Mouse (Mus musculus): Measurements from ENCODE around the gene Hoxa3. TPM values are rescaled to one million over a fixed set of nuclear protein-coding genes. Genes with fewer than 3 reads are reported as not detected.

The Hoxa3 gene
- polyA plus RNA-seq, 1 experiment from 2014 or later = 3.7 TPM

DNA sequence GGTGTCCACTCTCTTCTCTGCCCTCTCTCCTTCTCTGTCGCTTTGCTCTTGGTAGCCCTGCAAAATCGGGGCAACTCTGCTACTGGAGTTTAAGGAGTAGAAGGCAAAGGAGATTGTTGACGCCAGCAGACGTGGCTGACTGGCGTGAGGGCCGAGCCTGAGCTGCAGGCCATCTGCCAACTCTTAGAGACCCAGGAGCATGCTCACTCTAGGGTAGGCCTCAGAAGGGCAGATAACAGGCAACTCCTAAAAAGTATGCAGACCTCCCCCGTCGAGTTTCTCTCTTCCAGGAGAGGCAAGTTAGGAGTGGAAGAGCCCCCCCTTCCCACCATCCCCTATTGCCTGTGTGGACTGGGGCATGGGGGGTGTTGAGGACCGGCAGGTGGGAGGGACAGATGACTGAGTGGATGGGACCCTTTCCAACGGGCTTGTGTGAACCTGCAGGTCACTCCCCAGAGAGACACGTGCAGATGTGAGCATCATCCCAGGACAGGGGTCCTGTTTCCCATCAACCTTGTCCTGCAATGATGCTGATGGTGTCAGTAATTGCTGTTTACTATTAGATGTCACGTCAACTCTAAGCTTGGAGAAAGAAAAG lies 53.9 kb downstream of the Hoxa3 start:
- peak; percentile 78 for DNase-seq (ENCODE audit: low spot score)
- H3K36me3 ChIP-seq = no peaks in the 10 kb centered on the region
- H3K4me1 ChIP-seq = peaks cover 50% of the 10 kb centered on the region
- H3K4me3 ChIP-seq = peak overlapping the region; percentile 89
- H3K27ac ChIP-seq = peak overlapping the region; percentile 89
- H3K27me3 ChIP-seq (ENCODE audit: insufficient read depth, poor library complexity, severe bottlenecking) = peaks cover 98% of the 10 kb centered on the region
- WGBS = 4% methylated on average over 12 of the region's 12 CpGs
- no peaks in the 10 kb centered on the region for H3K9me3 ChIP-seq

DNA sequence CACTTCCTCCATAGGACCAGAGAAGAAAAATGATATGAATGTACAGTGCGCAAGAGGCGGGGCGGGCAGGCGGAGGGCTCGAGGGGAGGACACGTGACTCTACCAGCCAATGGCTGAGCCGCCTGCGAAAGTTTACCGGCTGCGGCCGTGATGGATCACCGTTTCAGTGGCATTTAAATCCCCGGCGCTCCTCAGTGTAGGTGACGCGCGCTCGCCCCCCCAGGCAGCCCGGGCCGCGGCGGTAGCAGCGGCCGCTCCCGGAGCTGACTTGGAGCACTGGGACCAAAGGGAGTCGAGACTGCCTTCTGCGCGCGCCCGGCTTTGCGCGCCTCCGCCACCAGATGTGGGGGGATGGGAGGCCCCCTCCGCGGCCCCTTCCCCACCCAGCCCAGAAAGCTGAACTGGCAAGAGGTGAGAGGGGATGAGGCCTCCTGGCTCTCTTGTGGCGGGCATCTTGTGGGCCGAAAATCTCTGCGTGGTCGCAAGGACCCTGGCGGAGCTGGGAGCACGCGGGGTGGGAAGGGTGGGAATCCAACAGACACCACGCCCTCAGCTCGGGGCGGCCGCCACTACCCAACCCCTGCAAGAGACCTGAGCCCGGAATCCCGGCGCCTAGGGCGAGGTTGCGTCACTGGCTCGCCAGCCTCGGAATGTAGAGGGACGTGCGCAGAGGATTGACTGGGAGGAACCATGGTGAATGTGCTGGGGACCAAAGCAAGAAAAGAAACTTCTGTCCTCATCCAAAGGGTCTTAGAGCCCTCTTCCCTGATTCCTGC lies 54.7 kb downstream of the Hoxa3 start, which contains the start of gene Hoxa1:
Gene Hoxa1, minus strand, starts transcription at position 42 of the 776 bp plus-strand sequence.
- H3K27me3 ChIP-seq (ENCODE audit: insufficient read depth, poor library complexity, severe bottlenecking) = peaks cover 98% of the 10 kb centered on the region
- under 1% methylated on average over 54 of the region's 55 CpGs for WGBS
- H3K4me3 ChIP-seq = peak within 1 kb of the TSS; percentile 89
- H3K9me3 ChIP-seq = no peaks in the 10 kb centered on the region
- DNase-seq (ENCODE audit: low spot score) = peak; percentile 91
- no peaks in the 10 kb centered on the region for H3K36me3 ChIP-seq
- H3K27ac ChIP-seq = peak within 1 kb of the TSS; percentile 89
- peaks cover 42% of the 10 kb centered on the region for H3K4me1 ChIP-seq

DNA sequence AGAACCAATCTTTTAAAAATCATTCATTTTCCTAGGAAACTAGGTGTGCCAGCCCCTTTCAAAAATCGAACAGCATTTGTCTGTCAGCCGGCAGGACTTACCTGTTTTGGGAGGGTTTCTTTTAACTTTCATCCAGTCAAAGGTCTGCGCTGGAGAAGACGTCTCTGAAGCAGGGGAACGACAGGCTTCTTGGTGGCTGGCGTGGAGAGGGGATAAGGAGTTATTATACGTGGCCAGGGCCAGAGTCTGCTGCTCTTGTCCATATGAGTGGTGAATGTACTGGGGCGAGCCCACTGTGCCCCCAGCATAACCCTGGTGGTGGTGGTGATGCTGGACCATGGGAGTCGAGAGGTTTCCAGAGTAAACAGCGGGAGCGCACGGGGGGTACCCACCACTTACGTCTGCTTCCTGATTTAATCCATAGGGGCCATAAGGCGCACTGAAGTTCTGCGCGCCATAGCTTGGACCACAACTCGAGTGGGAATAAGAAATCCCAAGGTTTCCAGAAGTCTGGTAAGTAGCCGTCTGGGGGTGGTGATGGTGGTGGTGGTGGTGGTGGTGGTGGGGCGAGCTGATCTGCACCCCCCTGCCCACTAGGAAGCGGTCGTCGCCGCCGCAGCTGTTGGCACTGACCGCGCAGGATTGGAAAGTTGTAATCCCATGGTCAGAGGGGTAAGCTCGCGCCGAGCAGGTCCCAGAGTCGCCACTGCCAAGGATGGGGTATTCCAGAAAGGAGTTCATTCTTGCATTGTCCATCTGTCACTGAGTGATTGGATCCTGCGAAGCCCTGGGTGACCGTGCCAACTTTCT lies 55.5 kb downstream of the Hoxa3 start:
- WGBS = 1% methylated on average over 32 of the region's 32 CpGs
- Histone ChIP-seq H3K27ac (peak overlapping the region; percentile 29; the same call in 1 of the 2 replicates), H3K4me1 (peaks cover 42% of the 10 kb centered on the region), H3K4me3 (peak overlapping the region; percentile 89), H3K9me3 (no peaks in the 10 kb centered on the region), H3K27me3 (ENCODE audit: insufficient read depth, poor library complexity, severe bottlenecking) (peaks cover 98% of the 10 kb centered on the region), H3K36me3 (no peaks in the 10 kb centered on the region)
- no peak for DNase-seq (ENCODE audit: low spot score)

DNA sequence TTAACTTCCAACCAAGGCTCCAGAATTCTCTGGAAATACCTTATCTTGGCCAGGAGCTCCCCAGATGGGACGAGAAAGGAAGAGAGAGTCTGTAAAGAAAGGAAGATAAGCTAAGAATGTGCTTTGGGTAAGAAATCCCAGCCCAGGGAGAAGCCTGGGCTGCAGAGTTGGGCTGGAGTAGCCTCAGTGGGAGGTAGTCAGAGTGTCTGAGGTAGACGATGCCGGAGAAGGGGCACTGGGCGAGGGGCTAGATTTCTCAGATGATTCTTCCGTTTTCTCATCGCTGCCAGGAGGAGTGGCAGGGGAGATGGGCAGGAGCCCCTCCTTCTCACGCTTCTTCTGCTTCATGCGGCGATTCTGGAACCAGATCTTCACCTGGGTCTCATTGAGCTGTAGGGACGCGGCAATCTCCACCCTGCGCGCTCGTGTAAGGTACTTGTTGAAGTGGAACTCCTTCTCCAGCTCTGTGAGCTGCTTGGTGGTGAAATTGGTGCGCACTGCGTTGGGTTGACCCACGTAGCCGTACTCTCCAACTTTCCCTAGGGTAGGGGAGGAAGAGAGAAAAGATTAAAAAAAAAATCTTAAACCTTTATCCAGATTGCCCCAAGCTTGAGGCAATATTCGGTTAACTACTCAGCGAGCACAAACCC lies 56.5 kb downstream of the Hoxa3 start:
- 1% methylated on average over 20 of the region's 20 CpGs for WGBS
- no peak for DNase-seq (ENCODE audit: low spot score)
- no peak overlapping the region for H3K27ac ChIP-seq
- peak overlapping the region; percentile 89 for H3K4me3 ChIP-seq
- H3K9me3 ChIP-seq = no peaks in the 10 kb centered on the region
- H3K4me1 ChIP-seq = peaks cover 42% of the 10 kb centered on the region
- H3K27me3 ChIP-seq (ENCODE audit: insufficient read depth, poor library complexity, severe bottlenecking) = peaks cover 100% of the 10 kb centered on the region
- H3K36me3 ChIP-seq = no peaks in the 10 kb centered on the region

DNA sequence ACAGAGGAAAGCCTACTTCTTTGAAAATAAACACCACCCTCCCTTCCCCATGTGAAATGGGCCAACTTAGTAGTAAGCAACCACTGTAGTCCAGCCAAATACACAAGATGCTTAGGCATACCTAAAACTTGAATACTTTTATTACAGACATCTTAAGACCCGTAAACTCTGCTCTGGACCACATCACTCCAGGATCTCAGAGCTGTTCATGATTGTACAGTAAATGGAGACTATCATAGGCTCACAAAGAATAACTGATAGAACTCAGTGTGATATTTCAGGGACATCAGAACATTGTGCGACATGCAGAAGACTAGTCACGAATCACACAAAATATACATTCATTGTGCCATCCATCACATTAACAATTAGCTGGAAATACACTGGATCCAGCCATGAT lies 57.7 kb downstream of the Hoxa3 start:
- no peak for DNase-seq (ENCODE audit: low spot score)
- Histone ChIP-seq H3K27ac (no peak overlapping the region), H3K36me3 (no peaks in the 10 kb centered on the region), H3K27me3 (ENCODE audit: insufficient read depth, poor library complexity, severe bottlenecking) (peaks cover 100% of the 10 kb centered on the region), H3K4me1 (peaks cover 42% of the 10 kb centered on the region), H3K9me3 (no peaks in the 10 kb centered on the region), H3K4me3 (no peak overlapping the region)
- WGBS = 57% methylated on average over 3 of the region's 3 CpGs

DNA sequence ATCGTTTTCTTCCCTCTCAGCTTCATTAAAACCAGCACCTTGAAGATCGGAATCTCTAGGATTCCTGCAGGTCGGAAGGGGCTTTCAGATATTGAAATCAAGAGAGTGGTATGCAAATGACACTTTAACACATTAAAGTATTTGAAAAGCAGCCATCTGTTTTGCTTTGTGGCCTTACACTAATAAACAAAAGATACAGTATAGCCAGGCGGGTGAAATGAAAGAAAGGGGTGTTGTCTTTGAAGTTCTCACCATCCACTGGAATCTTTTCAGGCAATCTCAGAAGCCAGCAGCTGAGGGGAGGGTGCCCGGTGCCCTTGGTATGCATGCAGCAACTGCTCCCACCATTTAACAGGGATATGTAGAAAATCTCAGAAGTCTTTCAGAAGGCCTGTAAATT lies 59.1 kb downstream of the Hoxa3 start:
- Histone ChIP-seq H3K4me1 (peaks cover 31% of the 10 kb centered on the region), H3K27ac (no peak overlapping the region), H3K4me3 (no peak overlapping the region), H3K9me3 (no peaks in the 10 kb centered on the region), H3K36me3 (no peaks in the 10 kb centered on the region), H3K27me3 (ENCODE audit: insufficient read depth, poor library complexity, severe bottlenecking) (peaks cover 100% of the 10 kb centered on the region)
- WGBS = 17% methylated on average over 5 of the region's 5 CpGs
- DNase-seq (ENCODE audit: low spot score) = peak; percentile 59

DNA sequence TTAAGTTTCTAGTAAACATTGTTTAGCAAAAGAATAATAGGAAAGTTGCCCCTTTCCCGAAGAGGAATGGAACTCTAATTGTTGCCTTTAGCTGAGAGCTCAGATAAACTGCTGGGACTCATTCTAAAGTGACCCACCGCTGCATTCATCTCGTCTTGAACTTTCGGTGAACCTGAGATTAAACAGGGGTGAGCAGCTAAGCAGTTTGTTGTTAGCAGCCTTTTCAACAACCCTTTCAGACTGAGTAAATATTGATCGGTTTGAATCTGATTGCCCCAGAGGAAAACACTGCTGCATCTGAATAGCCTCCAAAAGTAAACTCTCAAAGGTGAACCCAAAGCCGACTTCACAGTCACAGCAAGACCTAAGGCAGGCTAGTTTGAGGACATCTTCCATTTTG lies 59.9 kb downstream of the Hoxa3 start:
- Histone ChIP-seq H3K27ac (no peak overlapping the region), H3K4me1 (peaks cover 23% of the 10 kb centered on the region), H3K27me3 (ENCODE audit: insufficient read depth, poor library complexity, severe bottlenecking) (peaks cover 92% of the 10 kb centered on the region), H3K4me3 (no peak overlapping the region), H3K9me3 (no peaks in the 10 kb centered on the region), H3K36me3 (no peaks in the 10 kb centered on the region)
- 2% methylated on average over 6 of the region's 6 CpGs for WGBS
- no peak for DNase-seq (ENCODE audit: low spot score)

DNA sequence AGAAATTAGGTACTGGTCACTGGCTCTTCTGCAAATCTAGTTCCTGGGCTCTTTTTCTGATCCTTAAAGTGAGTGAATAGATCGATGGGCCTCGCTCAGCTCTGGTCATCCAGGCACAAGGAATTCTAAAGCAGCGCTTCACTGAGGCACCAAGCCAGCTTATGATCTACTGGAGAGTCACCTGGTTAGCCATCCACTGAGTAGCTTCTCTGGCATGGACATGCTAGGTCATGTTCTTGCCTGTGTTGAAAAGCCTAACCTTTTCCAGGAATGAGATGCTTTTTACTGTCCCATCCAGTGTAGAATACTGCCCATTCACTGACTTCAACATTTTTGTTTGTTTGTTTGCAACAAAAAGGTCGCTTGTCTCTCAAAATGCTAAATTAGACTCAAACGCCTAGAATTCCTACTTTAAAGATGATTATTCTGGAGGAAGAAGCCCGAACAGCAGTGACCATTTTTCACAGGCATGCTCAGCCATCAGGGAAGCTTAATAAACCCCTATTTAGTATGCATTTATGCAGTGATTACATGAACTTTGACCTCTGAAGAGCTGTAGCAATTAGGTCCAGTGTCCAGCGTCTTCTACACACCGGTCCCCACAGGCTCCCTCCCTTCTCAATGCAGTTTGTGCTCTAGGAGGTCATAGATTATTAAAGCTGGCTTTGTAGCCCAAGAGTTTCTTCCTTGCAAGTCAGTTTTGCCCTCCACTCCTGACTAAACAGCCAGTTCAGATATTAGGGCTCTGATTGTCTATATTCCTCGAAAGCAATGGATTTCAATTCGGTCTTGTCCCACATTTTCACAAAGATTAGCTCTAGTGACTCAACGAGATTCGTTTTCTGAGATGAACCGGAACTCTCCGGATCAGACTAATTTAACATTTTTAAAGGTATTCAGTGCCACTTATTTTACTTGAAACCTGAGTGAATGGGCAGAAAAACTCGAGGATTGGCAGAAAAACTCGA lies 60.6 kb downstream of the Hoxa3 start:
- Histone ChIP-seq H3K4me1 (peaks cover 16% of the 10 kb centered on the region), H3K27ac (no peak overlapping the region), H3K27me3 (ENCODE audit: insufficient read depth, poor library complexity, severe bottlenecking) (peaks cover 92% of the 10 kb centered on the region), H3K4me3 (no peak overlapping the region), H3K36me3 (no peaks in the 10 kb centered on the region), H3K9me3 (no peaks in the 10 kb centered on the region)
- WGBS = 8% methylated on average over 16 of the region's 16 CpGs
- DNase-seq (ENCODE audit: low spot score) = no peak

DNA sequence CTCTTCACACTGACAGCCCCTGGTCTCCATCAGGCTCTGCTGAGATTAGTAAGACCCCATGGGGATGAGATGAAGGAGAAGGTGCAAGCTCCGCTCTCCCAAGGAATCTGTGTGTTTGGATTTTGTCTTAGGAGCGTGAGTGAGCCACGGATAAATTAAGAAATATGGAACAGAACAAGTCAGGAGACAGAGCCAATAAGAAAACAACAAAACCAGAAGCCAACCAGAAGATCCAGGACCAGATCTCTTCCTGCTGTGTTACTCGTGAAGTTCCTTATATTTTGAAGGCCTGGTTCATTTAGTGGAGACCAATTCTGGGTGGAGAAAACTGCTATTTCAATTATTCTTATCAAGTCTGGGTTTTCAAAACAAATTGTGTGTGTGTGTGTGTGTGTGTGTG lies 61.6 kb downstream of the Hoxa3 start:
- DNase-seq (ENCODE audit: low spot score) = no peak
- Histone ChIP-seq H3K27me3 (ENCODE audit: insufficient read depth, poor library complexity, severe bottlenecking) (peaks cover 92% of the 10 kb centered on the region), H3K36me3 (no peaks in the 10 kb centered on the region), H3K27ac (no peak overlapping the region), H3K4me1 (peaks cover 8% of the 10 kb centered on the region), H3K4me3 (no peak overlapping the region), H3K9me3 (no peaks in the 10 kb centered on the region)
- WGBS = 10% methylated on average over 4 of the region's 4 CpGs

DNA sequence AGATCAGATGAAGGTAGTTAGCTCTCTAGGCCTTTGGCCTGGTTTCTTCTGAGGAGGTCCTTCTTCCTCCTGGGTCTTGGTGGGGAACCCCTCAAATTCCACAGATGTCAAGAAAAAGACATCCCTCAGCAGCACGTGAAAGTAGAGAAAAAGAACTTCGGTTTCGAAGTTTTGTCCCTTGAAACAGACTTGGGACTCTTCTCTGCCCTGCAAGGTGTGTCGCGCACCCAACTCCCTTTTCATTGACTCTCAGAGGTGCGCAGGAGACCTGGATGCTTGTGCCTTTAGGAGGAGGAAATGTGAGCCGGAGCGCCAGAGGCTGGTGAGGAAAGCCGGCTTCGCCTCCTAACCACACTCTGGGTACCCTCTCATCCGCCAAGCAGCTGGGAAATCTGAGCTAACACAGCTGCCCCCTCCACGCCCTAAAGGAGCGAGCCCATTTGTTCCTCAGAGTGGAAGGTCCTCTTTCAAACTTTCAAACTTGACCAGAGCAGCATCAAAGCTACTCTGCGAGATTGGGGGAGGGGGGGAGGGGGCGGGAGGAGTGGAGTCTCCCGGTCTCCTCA lies 62.7 kb downstream of the Hoxa3 start:
- Histone ChIP-seq H3K36me3 (no peaks in the 10 kb centered on the region), H3K9me3 (no peaks in the 10 kb centered on the region), H3K27me3 (ENCODE audit: insufficient read depth, poor library complexity, severe bottlenecking) (peaks cover 91% of the 10 kb centered on the region), H3K27ac (no peak overlapping the region), H3K4me3 (no peak overlapping the region), H3K4me1 (peaks cover 5% of the 10 kb centered on the region; the same call in 1 of the 2 replicates)
- WGBS = 4% methylated on average over 16 of the region's 16 CpGs
- DNase-seq (ENCODE audit: low spot score) = no peak

DNA sequence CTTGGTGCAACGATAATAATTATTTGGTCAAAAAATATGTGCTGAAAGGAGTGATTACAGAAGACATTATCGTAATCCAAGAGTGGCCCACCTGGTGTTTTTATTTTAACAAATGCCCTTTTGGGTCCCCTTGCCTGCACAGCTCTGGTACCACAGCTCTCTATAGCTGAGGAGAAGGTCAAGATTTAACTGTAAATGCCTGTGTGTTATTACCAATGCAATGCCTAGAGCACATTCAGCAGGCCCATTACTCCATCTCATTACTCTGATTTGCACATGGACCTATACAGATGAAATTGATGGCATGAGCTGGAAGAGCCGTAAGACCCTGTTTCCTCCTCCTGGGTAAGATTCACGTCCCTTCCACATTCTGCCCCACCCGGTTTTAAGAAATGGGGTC lies 74.0 kb downstream of the Hoxa3 start:
- peaks cover 6% of the 10 kb centered on the region; the same call in 1 of the 2 replicates for H3K27me3 ChIP-seq (ENCODE audit: insufficient read depth, poor library complexity, severe bottlenecking)
- H3K4me3 ChIP-seq = no peak overlapping the region
- no peak for DNase-seq (ENCODE audit: low spot score)
- 0 out of 2 replicates have a peak, but pooled peaks cover 4% of the 10 kb centered on the region for H3K4me1 ChIP-seq
- no peaks in the 10 kb centered on the region for H3K9me3 ChIP-seq
- H3K27ac ChIP-seq = no peak overlapping the region
- no peaks in the 10 kb centered on the region for H3K36me3 ChIP-seq
- WGBS = 82% methylated on average over 5 of the region's 5 CpGs

Measured in heart, embryonic 10.5 days (tissue).